Mouse (Mus musculus) heart, embryonic 11.5 days (tissue): Measurements from ENCODE around the gene Jup. TPM values are rescaled to one million over a fixed set of nuclear protein-coding genes. Genes with fewer than 3 reads are reported as not detected.

Experiments used
- ATAC-seq: fragments of 200-750 bp; cut with Nextera tagmentation; replicated peaks from 2 replicates; pipeline ENCODE4 v1.8.0; 2017; ENCODE audit warnings: moderate library complexity; ENCODE audit not compliant: insufficient number of reproducible peaks, low FRiP score, low TSS enrichment
- H3K27ac ChIP-seq: fragments of 300-500 bp; sonication (generic); 2 replicates; pipeline ENCODE4 v1.5.1; 2014; ENCODE audit warnings: mild to moderate bottlenecking, low read depth, low read length
- H3K27me3 ChIP-seq: fragments of 300-500 bp; sonication (generic); 2 replicates; pipeline ENCODE4 v1.6.1; 2014; ENCODE audit warnings: mild to moderate bottlenecking, low read length, mixed read lengths; ENCODE audit not compliant: control insufficient read depth, insufficient read depth
- H3K36me3 ChIP-seq: fragments of 300-500 bp; sonication (generic); 2 replicates; pipeline ENCODE4 v1.6.1; 2014; ENCODE audit warnings: mild to moderate bottlenecking, low read length, moderate library complexity, mixed read lengths; ENCODE audit not compliant: control insufficient read depth, insufficient read depth
- H3K4me1 ChIP-seq: fragments of 300-500 bp; sonication (generic); 2 replicates; pipeline ENCODE4 v1.6.1; 2014; ENCODE audit warnings: low read length; ENCODE audit not compliant: control insufficient read depth, insufficient read depth
- H3K4me2 ChIP-seq: fragments of 300-500 bp; sonication (generic); 2 replicates; pipeline ENCODE4 v1.6.1; 2014; ENCODE audit warnings: mild to moderate bottlenecking, moderate library complexity
- H3K4me3 ChIP-seq: fragments of 300-500 bp; sonication (generic); 2 replicates; pipeline ENCODE4 v1.5.1; 2014; ENCODE audit warnings: low read depth, low read length
- H3K9ac ChIP-seq: fragments of 300-500 bp; sonication (generic); 2 replicates; pipeline ENCODE4 v1.6.1; 2014; ENCODE audit warnings: mild to moderate bottlenecking, low read depth, low read length, moderate library complexity
- H3K9me3 ChIP-seq: fragments of 300-500 bp; sonication (generic); replicated peaks from 2 replicates; pipeline ENCODE4 v1.6.1; 2016; ENCODE audit warnings: low read length; ENCODE audit not compliant: control insufficient read depth
- WGBS: fragments of 180-500 bp; shearing (Covaris S2); extraction: QIAGEN DNeasy Blood & Tissue Kit; methylation state at CpG from one replicate; pipeline ENCODE4 v1.1.7; 2014; ENCODE audit not compliant: insufficient replicate concordance; 5-methylcytosine and 5-hydroxymethylcytosine counted together
- polyA plus RNA-seq: library from polyadenylated mRNA; unstranded; fragments of >200 nt; fragmentation: Nextera tagmentation; extraction: Ambion mirVana; gene quantifications from 2 replicates; pipeline ENCODE4 v1.2.1, GENCODE M21; 2014

Jup gene
- 72.2 and 80.6 TPM in 2 replicates for polyA plus RNA-seq

GRCm38 (mm10) chr11:100397600-100398389 lies at the start of gene Jup:
Gene Jup (minus strand): TSS chr11:100397763.
- no peaks in the 10 kb centered on the region for H3K9me3 ChIP-seq
- H3K4me2 ChIP-seq: peak within 1 kb of the TSS; percentile 81
- WGBS: under 1% methylated on average over 37 of the region's 37 CpGs
- peak within 1 kb of the TSS; percentile 82 for H3K9ac ChIP-seq
- H3K27ac ChIP-seq: peak within 1 kb of the TSS; percentile 84
- H3K27me3 ChIP-seq: no peaks in the 10 kb centered on the region
- peak within 1 kb of the TSS; percentile 73 for H3K4me3 ChIP-seq
- no peaks in the 10 kb centered on the region for H3K36me3 ChIP-seq
- peak; percentile 94 for ATAC-seq
- H3K4me1 ChIP-seq: peaks cover 55% of the 10 kb centered on the region

GRCm38 (mm10) chr11:100442625-100443024 lies 45.1 kb upstream of the Jup start:
- Histone ChIP-seq H3K36me3 (peaks cover 3% of the 10 kb centered on the region; the same call in 1 of the 2 replicates), H3K4me1 (peaks cover 8% of the 10 kb centered on the region), H3K4me3 (no peak overlapping the region), H3K9me3 (no peaks in the 10 kb centered on the region), H3K27ac (no peak overlapping the region), H3K27me3 (no peaks in the 10 kb centered on the region), H3K4me2 (no peak overlapping the region), H3K9ac (no peak overlapping the region)
- WGBS: 87% methylated on average over 6 of the region's 6 CpGs
- no peak for ATAC-seq

GRCm38 (mm10) chr11:100441797-100442196 lies 44.2 kb upstream of the Jup start, which contains the start of the genes Nt5c3b and Klhl10:
Gene Nt5c3b (minus strand): TSS chr11:100441808.
Gene Klhl10 (plus strand): TSS chr11:100441917.
- Histone ChIP-seq H3K4me2 (peak within 1 kb of the TSS; percentile 67), H3K27me3 (no peaks in the 10 kb centered on the region), H3K4me1 (peaks cover 8% of the 10 kb centered on the region), H3K4me3 (peak within 1 kb of the TSS; percentile 66), H3K27ac (0 out of 2 replicates have a peak within 1 kb of the TSS, but pooled peaks have one; percentile 8), H3K36me3 (peaks cover 9% of the 10 kb centered on the region), H3K9ac (peak within 1 kb of the TSS; percentile 77), H3K9me3 (no peaks in the 10 kb centered on the region)
- ATAC-seq: no peak
- 77% methylated on average over 8 of the region's 8 CpGs for WGBS

GRCm38 (mm10) chr11:100440691-100441522 lies 43.3 kb upstream of the Jup start:
- H3K27ac ChIP-seq: 0 out of 2 replicates have a peak overlapping the region, but pooled peaks have one; percentile 8
- peak overlapping the region; percentile 66 for H3K4me3 ChIP-seq
- ATAC-seq: peak; percentile 90
- no peaks in the 10 kb centered on the region for H3K9me3 ChIP-seq
- H3K36me3 ChIP-seq: peaks cover 14% of the 10 kb centered on the region
- H3K27me3 ChIP-seq: no peaks in the 10 kb centered on the region
- H3K4me1 ChIP-seq: peaks cover 8% of the 10 kb centered on the region
- peak overlapping the region; percentile 77 for H3K9ac ChIP-seq
- H3K4me2 ChIP-seq: peak overlapping the region; percentile 67
- 2% methylated on average over 52 of the region's 52 CpGs for WGBS

GRCm38 (mm10) chr11:100437901-100438300 lies 40.3 kb upstream of the Jup start:
- WGBS: 80% methylated on average over 1 of the region's 1 CpGs
- Histone ChIP-seq H3K36me3 (peaks cover 20% of the 10 kb centered on the region), H3K4me2 (no peak overlapping the region), H3K27ac (no peak overlapping the region), H3K9me3 (no peaks in the 10 kb centered on the region), H3K9ac (no peak overlapping the region), H3K4me3 (no peak overlapping the region), H3K4me1 (peaks cover 8% of the 10 kb centered on the region), H3K27me3 (no peaks in the 10 kb centered on the region)
- no peak for ATAC-seq

- ATAC-seq: no peak
- Histone ChIP-seq H3K9ac (no peak overlapping the region), H3K27ac (no peak overlapping the region), H3K4me3 (no peak overlapping the region), H3K9me3 (no peaks in the 10 kb centered on the region), H3K4me1 (peaks cover 12% of the 10 kb centered on the region), H3K36me3 (peaks cover 25% of the 10 kb centered on the region), H3K4me2 (no peak overlapping the region), H3K27me3 (no peaks in the 10 kb centered on the region)
- WGBS: 85% methylated on average over 9 of the region's 9 CpGs
These were observed 38.2 kb upstream of the Jup start for GRCm38 (mm10) chr11:100435678-100436246.

GRCm38 (mm10) chr11:100432002-100432401 lies 34.4 kb upstream of the Jup start:
- peaks cover 25% of the 10 kb centered on the region for H3K36me3 ChIP-seq
- no peak overlapping the region for H3K27ac ChIP-seq
- H3K9ac ChIP-seq: no peak overlapping the region
- peaks cover 14% of the 10 kb centered on the region for H3K4me1 ChIP-seq
- no peak for ATAC-seq
- H3K27me3 ChIP-seq: no peaks in the 10 kb centered on the region
- H3K4me3 ChIP-seq: no peak overlapping the region
- 72% methylated on average over 5 of the region's 5 CpGs for WGBS
- no peak overlapping the region for H3K4me2 ChIP-seq
- H3K9me3 ChIP-seq: no peaks in the 10 kb centered on the region

- no peak for ATAC-seq
- Histone ChIP-seq H3K9me3 (no peaks in the 10 kb centered on the region), H3K4me1 (peaks cover 23% of the 10 kb centered on the region), H3K27me3 (no peaks in the 10 kb centered on the region), H3K9ac (no peak overlapping the region), H3K4me2 (peak overlapping the region; percentile 5; the same call in 1 of the 2 replicates), H3K36me3 (peaks cover 15% of the 10 kb centered on the region), H3K4me3 (no peak overlapping the region), H3K27ac (peak overlapping the region; percentile 64)
- 70% methylated on average over 7 of the region's 7 CpGs for WGBS
These were observed 32.5 kb upstream of the Jup start for GRCm38 (mm10) chr11:100430052-100430451.
